Mouse (Mus musculus): ENCODE data around the gene Mob2. TPM values are rescaled to one million over a fixed set of nuclear protein-coding genes. Genes with fewer than 3 reads are reported as not detected.
A peak's percentile ranks its signal among the peaks of the same experiment; 100 is the strongest.

The Mob2 gene
- polyA plus RNA-seq, 1 experiment from 2014 or later = 80.1 TPM

DNA sequence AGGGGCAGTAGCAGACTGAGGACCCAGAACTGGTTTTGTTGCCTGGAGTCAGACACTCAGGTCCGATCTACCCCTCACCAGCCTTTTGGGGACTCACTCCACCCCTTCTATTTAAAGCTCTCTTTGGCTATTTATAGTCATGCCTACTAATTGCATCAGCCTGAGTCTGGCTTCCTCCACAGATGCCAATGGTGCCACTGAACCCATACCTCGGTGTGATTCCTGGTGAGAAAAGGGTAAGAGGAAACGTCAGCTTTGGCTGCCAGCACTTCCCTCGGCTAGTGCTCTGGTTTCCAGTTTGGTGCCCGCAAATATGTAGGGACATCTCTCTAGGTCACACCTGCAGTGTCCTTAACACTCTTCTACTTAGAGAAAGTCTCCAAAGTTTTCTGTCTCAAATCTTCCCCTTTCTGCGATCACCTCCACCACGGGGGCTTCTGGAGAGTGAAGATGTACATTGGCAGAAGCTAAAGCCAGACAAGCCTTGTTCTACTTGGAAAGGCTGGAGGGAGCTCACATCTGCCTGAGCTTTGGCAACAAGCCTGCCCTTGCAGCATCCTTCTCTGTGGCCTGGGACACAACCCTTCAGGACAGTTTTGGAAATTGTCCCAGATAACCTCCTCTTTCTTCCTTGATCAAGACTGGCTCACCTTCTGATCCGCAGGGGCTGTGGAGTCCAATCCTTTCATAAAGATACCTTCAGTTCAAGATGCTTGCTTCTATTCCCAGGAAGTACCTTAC is 13.5 kb upstream of the Mob2 start:
- Histone ChIP-seq H3K9ac (no peak overlapping the region), H3K9me3 (no peaks in the 10 kb centered on the region), H3K4me2 (no peak overlapping the region), H3K27ac (no peak overlapping the region), H3K36me3 (no peaks in the 10 kb centered on the region), H3K4me1 (no peaks in the 10 kb centered on the region), H3K4me3 (no peak overlapping the region), H3K27me3 (peaks cover 3% of the 10 kb centered on the region; the same call in 1 of the 2 replicates)
- 66% methylated on average over 8 of the region's 8 CpGs for WGBS
- no peak for ATAC-seq (ENCODE audit: borderline replicate concordance, extremely low read depth, low FRiP score, low TSS enrichment)

DNA sequence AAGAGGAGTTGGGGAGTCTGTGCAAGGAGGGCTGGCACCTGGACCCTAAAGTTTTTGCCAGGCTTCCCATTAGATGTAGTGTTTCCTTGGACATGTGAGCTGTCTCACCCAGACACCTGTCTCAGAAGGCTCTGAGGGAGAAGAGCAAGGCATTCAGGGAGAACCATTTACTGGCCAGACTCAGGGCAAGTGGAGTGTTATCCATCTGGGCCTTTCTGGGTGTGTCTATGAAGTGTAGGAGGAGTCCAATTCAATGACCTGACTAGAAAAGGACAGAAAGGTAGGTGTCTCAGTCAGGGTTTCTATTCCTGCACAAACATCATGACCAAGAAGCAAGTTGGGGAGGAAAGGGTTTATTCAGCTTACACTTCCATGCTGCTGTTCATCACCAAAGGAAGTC is 10.9 kb upstream of the Mob2 start:
- H3K4me1 ChIP-seq = no peaks in the 10 kb centered on the region
- no peak overlapping the region for H3K9ac ChIP-seq
- no peaks in the 10 kb centered on the region for H3K36me3 ChIP-seq
- no peak overlapping the region for H3K4me2 ChIP-seq
- peaks cover 3% of the 10 kb centered on the region; the same call in 1 of the 2 replicates for H3K27me3 ChIP-seq
- H3K27ac ChIP-seq = no peak overlapping the region
- ATAC-seq (ENCODE audit: borderline replicate concordance, extremely low read depth, low FRiP score, low TSS enrichment) = no peak
- no peak overlapping the region for H3K4me3 ChIP-seq
- no peaks in the 10 kb centered on the region for H3K9me3 ChIP-seq

DNA sequence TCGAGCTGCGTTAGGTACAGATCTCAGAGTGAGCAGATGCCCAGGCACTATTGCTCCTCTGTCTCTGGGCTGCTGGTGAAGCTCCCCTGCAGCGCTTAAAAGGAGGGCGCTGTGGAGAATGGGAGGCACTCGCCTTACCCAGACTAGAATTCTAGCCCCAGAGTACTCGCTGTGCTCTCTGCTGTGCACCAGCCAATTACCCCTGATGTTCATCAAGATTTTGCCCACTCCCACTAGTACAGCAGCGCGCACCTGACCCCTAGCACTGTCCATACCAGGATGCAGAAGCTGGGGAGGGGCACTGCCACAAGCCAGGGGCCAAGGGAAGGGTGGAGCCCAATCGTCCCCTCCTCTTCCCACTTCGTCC is 10.3 kb upstream of the Mob2 start:
- H3K27ac ChIP-seq = no peak overlapping the region

DNA sequence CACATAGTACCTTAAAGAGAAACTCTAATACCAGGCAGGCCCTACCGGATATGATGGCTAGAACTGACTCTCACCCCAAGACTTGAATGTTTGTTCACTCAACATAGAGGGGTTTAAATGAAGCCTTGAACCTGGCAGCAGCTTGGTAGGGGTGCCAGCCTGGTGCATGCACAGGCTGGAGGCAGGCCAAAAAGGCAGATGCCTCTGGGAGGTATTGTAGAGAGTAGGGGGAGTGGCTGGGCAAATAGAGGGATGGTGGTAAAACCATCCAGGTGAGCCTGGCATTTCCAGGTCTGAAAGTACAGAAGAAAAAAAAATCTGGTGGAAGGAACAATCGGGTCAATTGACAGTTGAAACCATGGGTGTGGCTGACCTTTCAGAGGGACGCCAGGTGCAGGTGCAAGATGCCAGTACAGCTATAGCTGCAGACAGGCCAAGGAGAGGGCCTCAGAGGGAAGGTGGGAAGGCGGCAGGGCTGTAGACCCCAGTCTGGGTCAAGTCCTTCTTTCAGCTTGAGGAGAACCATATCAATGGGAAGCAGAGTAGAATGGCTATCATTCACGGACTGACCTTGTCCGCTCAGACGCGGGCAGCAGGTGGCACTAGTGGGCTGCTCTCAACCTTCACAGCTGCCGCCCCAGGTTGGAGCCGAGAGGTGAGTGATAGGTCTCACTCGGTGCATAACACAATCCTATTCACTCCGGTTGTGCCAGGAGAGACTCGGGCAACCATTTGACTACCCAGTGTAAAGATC is 9.8 kb upstream of the Mob2 start:
- peak overlapping the region; percentile 4; the same call in 1 of the 2 replicates for H3K4me2 ChIP-seq
- H3K27ac ChIP-seq = no peak overlapping the region
- peaks cover 3% of the 10 kb centered on the region; the same call in 1 of the 2 replicates for H3K27me3 ChIP-seq
- no peaks in the 10 kb centered on the region for H3K4me1 ChIP-seq
- no peaks in the 10 kb centered on the region for H3K36me3 ChIP-seq
- no peak overlapping the region for H3K9ac ChIP-seq
- no peaks in the 10 kb centered on the region for H3K9me3 ChIP-seq
- 12% methylated on average over 13 of the region's 13 CpGs for WGBS
- peak; percentile 49; the same call in 1 of the 2 replicates for ATAC-seq (ENCODE audit: borderline replicate concordance, extremely low read depth, low FRiP score, low TSS enrichment)
- H3K4me3 ChIP-seq = no peak overlapping the region

More for the DNA sequence above, 10.3 kb upstream of the Mob2 start:
- peak overlapping the region; percentile 4; the same call in 1 of the 2 replicates for H3K4me2 ChIP-seq
- 10% methylated on average over 10 of the region's 10 CpGs for WGBS
- H3K36me3 ChIP-seq = no peaks in the 10 kb centered on the region
- no peaks in the 10 kb centered on the region for H3K4me1 ChIP-seq
- 0 out of 2 replicates have a peak, but pooled peaks have one; percentile 27 for ATAC-seq (ENCODE audit: borderline replicate concordance, extremely low read depth, low FRiP score, low TSS enrichment)
- no peaks in the 10 kb centered on the region for H3K9me3 ChIP-seq
- H3K27me3 ChIP-seq = peaks cover 3% of the 10 kb centered on the region; the same call in 1 of the 2 replicates
- H3K9ac ChIP-seq = no peak overlapping the region
- no peak overlapping the region for H3K4me3 ChIP-seq

DNA sequence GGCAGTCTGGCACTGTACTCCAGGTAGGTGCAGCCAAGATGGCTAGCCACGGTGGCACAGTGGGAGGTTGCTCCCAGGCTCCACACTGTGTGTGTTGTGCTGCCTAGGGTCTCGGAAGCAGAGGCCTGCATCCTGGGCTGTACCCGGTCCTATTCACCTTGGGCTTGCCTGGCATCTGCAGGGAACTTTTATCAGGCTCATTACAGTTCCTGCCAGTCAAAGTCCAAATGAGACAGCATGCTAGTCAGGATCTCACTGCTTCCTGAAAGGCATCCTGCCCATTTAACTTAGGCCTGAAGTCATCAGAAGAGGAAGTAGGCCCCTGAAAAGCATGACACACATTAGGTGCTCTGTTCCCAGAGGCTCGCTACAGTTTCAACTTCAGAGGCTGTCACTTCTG is 7.6 kb upstream of the Mob2 start:
- H3K9me3 ChIP-seq = no peaks in the 10 kb centered on the region
- no peak overlapping the region for H3K4me3 ChIP-seq
- H3K4me2 ChIP-seq = no peak overlapping the region
- WGBS = 55% methylated on average over 4 of the region's 4 CpGs
- peaks cover 3% of the 10 kb centered on the region; the same call in 1 of the 2 replicates for H3K27me3 ChIP-seq
- H3K27ac ChIP-seq = no peak overlapping the region
- H3K9ac ChIP-seq = no peak overlapping the region
- no peaks in the 10 kb centered on the region for H3K36me3 ChIP-seq
- ATAC-seq (ENCODE audit: borderline replicate concordance, extremely low read depth, low FRiP score, low TSS enrichment) = no peak
- no peaks in the 10 kb centered on the region for H3K4me1 ChIP-seq

DNA sequence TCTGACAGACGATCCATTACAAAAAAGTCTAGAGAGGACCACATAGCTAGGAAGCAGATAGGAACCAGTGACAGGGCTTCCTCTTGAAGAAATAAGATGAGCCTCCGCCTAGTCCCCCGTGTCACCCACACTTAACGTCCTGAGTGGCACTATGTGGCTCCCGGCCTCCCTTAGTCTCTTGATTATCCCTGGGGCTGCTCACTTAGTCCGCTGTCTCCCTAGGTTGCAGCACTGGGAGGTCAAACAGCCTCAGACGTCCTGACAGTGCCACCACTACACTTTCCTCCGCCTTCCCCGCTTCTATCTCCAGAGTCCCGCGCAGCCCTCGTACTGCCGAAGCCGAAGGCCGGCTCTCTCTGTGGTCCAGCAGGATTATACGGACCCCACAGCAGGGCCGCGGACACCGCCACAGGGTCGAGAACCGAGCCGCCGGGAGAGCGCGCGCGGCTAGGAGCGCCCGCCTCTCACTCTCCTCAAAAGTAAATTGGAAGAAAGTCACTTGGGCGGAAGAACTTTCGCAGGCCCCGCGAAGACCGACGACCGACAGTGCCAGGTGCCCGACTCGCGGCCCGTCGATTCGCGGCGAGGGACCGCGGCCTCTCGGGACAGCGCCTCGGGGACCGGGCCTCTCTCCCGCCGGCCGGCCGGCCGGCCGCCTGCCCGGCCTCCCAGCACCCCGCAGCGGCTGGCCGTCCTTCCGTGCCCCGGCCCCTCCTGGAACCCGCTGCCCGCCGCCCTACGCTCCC is 507 bp downstream of the Mob2 start:
- under 1% methylated on average over 66 of the region's 66 CpGs for WGBS
- H3K9me3 ChIP-seq = no peaks in the 10 kb centered on the region
- 0 out of 2 replicates have a peak, but pooled peaks cover 5% of the 10 kb centered on the region for H3K36me3 ChIP-seq
- peak; percentile 43 for ATAC-seq (ENCODE audit: borderline replicate concordance, extremely low read depth, low FRiP score, low TSS enrichment)
- H3K27me3 ChIP-seq = no peaks in the 10 kb centered on the region; the same call in 1 of the 2 replicates
- peak overlapping the region; percentile 76 for H3K4me2 ChIP-seq
- peaks cover 23% of the 10 kb centered on the region for H3K4me1 ChIP-seq
- H3K27ac ChIP-seq = peak overlapping the region; percentile 70
- H3K9ac ChIP-seq = peak overlapping the region; percentile 92
- H3K4me3 ChIP-seq = peak overlapping the region; percentile 79

DNA sequence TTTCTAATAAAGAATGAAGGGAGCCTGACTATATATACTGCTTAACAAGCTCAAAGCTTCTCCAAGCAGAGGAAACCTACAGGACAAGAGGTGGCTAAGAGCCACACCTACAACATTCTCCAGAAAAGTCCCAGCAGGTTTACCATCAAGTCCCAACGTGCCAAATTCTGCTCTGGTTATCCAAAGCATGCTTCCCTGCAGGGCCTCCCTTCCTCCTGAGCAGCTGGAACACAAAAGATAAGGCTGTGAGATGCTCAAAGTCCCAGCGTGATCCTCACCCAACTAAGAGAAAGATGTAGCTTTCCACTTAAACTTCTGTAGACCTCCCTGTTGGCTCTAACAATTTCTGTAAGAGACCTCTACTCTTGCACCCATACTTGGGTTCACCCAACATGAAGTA is 1.8 kb downstream of the Mob2 start:
- Histone ChIP-seq H3K9me3 (no peaks in the 10 kb centered on the region), H3K4me3 (no peak overlapping the region), H3K4me1 (peaks cover 23% of the 10 kb centered on the region), H3K36me3 (peaks cover 12% of the 10 kb centered on the region; the same call in 1 of the 2 replicates), H3K4me2 (no peak overlapping the region), H3K9ac (no peak overlapping the region), H3K27me3 (no peaks in the 10 kb centered on the region), H3K27ac (no peak overlapping the region)
- ATAC-seq (ENCODE audit: borderline replicate concordance, extremely low read depth, low FRiP score, low TSS enrichment) = no peak
- WGBS = 51% methylated on average over 2 of the region's 2 CpGs

DNA sequence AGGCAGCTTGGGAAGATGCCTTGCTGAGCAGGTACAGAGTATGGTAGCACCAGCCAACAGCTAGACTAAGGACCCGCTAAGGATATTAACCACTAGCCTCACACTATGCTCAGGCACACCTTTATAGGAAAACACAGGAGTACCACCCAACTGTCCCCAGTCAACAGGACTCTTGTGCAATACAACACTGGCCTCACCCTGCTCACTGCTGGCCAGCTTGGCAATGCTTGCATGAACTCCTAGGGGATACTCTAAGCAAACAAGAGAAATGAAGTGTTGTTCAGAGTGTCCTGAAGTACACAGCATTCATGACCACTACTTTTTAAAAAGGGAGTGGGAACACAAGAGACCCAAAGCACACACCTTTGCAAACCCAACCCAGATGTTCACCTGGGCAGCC is 3.7 kb downstream of the Mob2 start:
- no peaks in the 10 kb centered on the region for H3K27me3 ChIP-seq
- peaks cover 12% of the 10 kb centered on the region; the same call in 1 of the 2 replicates for H3K36me3 ChIP-seq
- H3K4me1 ChIP-seq = peaks cover 23% of the 10 kb centered on the region
- H3K4me2 ChIP-seq = no peak overlapping the region
- 93% methylated on average over 1 of the region's 1 CpGs for WGBS
- H3K9me3 ChIP-seq = no peaks in the 10 kb centered on the region
- 0 out of 2 replicates have a peak overlapping the region, but pooled peaks have one; percentile 21 for H3K27ac ChIP-seq
- no peak overlapping the region for H3K4me3 ChIP-seq
- H3K9ac ChIP-seq = no peak overlapping the region
- no peak for ATAC-seq (ENCODE audit: borderline replicate concordance, extremely low read depth, low FRiP score, low TSS enrichment)

DNA sequence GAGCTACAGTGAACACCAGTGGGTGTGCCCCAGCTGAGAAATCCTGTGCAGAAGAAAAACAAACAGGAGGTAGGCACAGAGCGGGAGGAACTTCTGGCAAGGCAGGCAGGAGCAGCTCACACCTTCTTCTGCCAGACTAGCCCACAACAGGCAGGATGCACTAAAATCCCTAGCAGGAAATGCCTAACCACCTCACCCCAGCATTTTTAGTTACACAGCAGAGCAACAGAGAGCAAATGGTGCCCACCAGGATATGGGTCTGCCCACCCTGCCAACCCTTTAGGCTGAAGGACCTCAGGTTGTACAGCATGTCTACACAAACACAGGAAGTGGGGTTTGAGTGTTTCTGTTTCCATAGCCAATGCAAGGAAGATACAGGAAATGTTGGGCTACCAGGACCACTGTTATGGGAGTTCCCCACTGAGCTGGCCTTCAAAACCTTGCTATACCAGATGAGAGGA is 4.2 kb downstream of the Mob2 start:
- H3K9ac ChIP-seq = no peak overlapping the region
- 44% methylated on average over 1 of the region's 1 CpGs for WGBS
- no peak overlapping the region for H3K4me3 ChIP-seq
- no peaks in the 10 kb centered on the region for H3K9me3 ChIP-seq
- peaks cover 22% of the 10 kb centered on the region for H3K4me1 ChIP-seq
- H3K4me2 ChIP-seq = no peak overlapping the region
- H3K36me3 ChIP-seq = peaks cover 12% of the 10 kb centered on the region; the same call in 1 of the 2 replicates
- no peaks in the 10 kb centered on the region for H3K27me3 ChIP-seq
- H3K27ac ChIP-seq = 0 out of 2 replicates have a peak overlapping the region, but pooled peaks have one; percentile 21
- ATAC-seq (ENCODE audit: borderline replicate concordance, extremely low read depth, low FRiP score, low TSS enrichment) = no peak

DNA sequence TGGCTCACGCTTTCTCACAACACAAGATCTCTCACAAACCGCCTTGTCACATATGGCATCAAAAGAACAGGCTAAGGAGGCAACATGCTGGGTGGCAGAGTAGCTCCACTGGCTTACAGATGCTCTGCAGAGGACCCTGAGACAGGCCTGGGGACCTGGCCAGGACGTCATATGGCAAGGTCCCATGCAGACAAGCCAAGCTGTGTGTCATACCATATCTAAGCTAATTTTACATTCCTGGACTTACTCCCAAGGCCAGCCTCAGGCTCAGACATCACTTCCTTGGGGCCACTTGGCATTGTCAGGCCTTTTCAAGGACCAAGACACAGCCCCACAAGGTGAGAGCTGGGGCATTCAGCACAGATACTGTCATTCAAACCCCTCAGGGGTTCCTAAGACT is 5.4 kb downstream of the Mob2 start:
- H3K9ac ChIP-seq = no peak overlapping the region

DNA sequence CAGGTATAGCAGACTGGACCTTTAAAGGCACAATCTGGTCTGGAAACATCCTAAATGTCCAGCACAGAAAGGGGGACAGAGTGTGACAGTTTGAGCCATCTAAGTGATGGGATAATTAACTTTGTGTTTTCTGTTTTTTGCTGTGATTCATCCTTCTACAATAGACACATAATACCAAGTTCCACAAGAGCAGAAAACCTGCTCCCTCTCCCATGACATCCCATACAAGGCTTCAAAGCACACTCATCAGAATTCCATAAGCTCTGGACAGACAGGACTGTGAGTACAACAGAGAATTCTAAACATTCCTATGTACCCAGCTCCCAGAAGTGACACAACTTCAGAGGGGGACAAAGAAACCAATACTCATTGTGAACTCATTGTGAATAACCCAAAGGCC is 10.3 kb downstream of the Mob2 start:
- Histone ChIP-seq H3K9me3 (no peaks in the 10 kb centered on the region), H3K4me2 (no peak overlapping the region), H3K4me3 (no peak overlapping the region), H3K27me3 (no peaks in the 10 kb centered on the region), H3K4me1 (peaks cover 3% of the 10 kb centered on the region), H3K27ac (no peak overlapping the region), H3K36me3 (peaks cover 9% of the 10 kb centered on the region; the same call in 1 of the 2 replicates), H3K9ac (no peak overlapping the region)
- no peak for ATAC-seq (ENCODE audit: borderline replicate concordance, extremely low read depth, low FRiP score, low TSS enrichment)

More for the DNA sequence above, 5.4 kb downstream of the Mob2 start:
- Histone ChIP-seq H3K4me1 (peaks cover 18% of the 10 kb centered on the region), H3K4me3 (no peak overlapping the region), H3K27ac (no peak overlapping the region), H3K9me3 (no peaks in the 10 kb centered on the region), H3K36me3 (peaks cover 12% of the 10 kb centered on the region; the same call in 1 of the 2 replicates), H3K27me3 (no peaks in the 10 kb centered on the region), H3K4me2 (no peak overlapping the region)
- no peak for ATAC-seq (ENCODE audit: borderline replicate concordance, extremely low read depth, low FRiP score, low TSS enrichment)
- 79% methylated on average over 3 of the region's 3 CpGs for WGBS
